Mouse (Mus musculus): ENCODE results near the gene Igsf6.

Igsf6 gene

GRCm38 (mm10) chr7:121074281-121074680 is at the start of gene Igsf6:
TSS of gene Igsf6 (minus strand) at chr7:121074572.
- DNase-seq (ENCODE audit: low spot score) = no peak

GRCm38 (mm10) chr7:121120143-121120818 is 45.9 kb upstream of the Igsf6 start:
- peak; percentile 30 for DNase-seq (ENCODE audit: low spot score)

GRCm38 (mm10) chr7:121111762-121112161 is 37.4 kb upstream of the Igsf6 start:
- no peak for DNase-seq (ENCODE audit: low spot score)

GRCm38 (mm10) chr7:121111321-121111720 is 36.9 kb upstream of the Igsf6 start:
- DNase-seq (ENCODE audit: low spot score) = no peak

GRCm38 (mm10) chr7:121107851-121108250 is 33.5 kb upstream of the Igsf6 start:
- no peak for DNase-seq (ENCODE audit: low spot score)

GRCm38 (mm10) chr7:121098614-121099389 is 24.4 kb upstream of the Igsf6 start:
- DNase-seq (ENCODE audit: low spot score) = no peak

GRCm38 (mm10) chr7:121093026-121093425 is 18.7 kb upstream of the Igsf6 start:
- DNase-seq (ENCODE audit: low spot score) = no peak

GRCm38 (mm10) chr7:121090748-121091147 is 16.4 kb upstream of the Igsf6 start:
- no peak for DNase-seq (ENCODE audit: low spot score)

GRCm38 (mm10) chr7:121088745-121089144 is 14.4 kb upstream of the Igsf6 start:
- no peak for DNase-seq (ENCODE audit: low spot score)

- no peak for DNase-seq (ENCODE audit: low spot score)
Observed at GRCm38 (mm10) chr7:121085500-121085899, 11.1 kb upstream of the Igsf6 start.

- no peak for DNase-seq (ENCODE audit: low spot score)
Observed at GRCm38 (mm10) chr7:121084840-121085453, 10.6 kb upstream of the Igsf6 start.

- DNase-seq (ENCODE audit: low spot score) = no peak
Observed at GRCm38 (mm10) chr7:121082949-121083513, 8.7 kb upstream of the Igsf6 start.

GRCm38 (mm10) chr7:121081816-121082215 is 7.4 kb upstream of the Igsf6 start:
- no peak for DNase-seq (ENCODE audit: low spot score)

GRCm38 (mm10) chr7:121081350-121081749 is 7.0 kb upstream of the Igsf6 start, which contains the start of gene Otoa:
TSS of gene Otoa (plus strand) at chr7:121081650.
- DNase-seq (ENCODE audit: low spot score) = no peak

- no peak for DNase-seq (ENCODE audit: low spot score)
Observed at GRCm38 (mm10) chr7:121077829-121078228, 3.5 kb upstream of the Igsf6 start.

GRCm38 (mm10) chr7:121077311-121077710 is 2.9 kb upstream of the Igsf6 start:
- DNase-seq (ENCODE audit: low spot score) = no peak

GRCm38 (mm10) chr7:121075416-121075815 is 1.0 kb upstream of the Igsf6 start:
- DNase-seq (ENCODE audit: low spot score) = no peak

GRCm38 (mm10) chr7:121074801-121075400 is 529 bp upstream of the Igsf6 start:
- no peak for DNase-seq (ENCODE audit: low spot score)

GRCm38 (mm10) chr7:121072506-121072905 is 1.9 kb downstream of the Igsf6 start:
- no peak for DNase-seq (ENCODE audit: low spot score)

- DNase-seq (ENCODE audit: low spot score) = no peak
Observed at GRCm38 (mm10) chr7:121071276-121071675, 3.1 kb downstream of the Igsf6 start.

GRCm38 (mm10) chr7:121064309-121064708 is 10.1 kb downstream of the Igsf6 start:
- DNase-seq (ENCODE audit: low spot score) = no peak

Measured in ovary, adult 18-20 months (tissue).